Comparison of ENCODE assay signal across 13 mouse cellular contexts in the genomic region with DNA sequence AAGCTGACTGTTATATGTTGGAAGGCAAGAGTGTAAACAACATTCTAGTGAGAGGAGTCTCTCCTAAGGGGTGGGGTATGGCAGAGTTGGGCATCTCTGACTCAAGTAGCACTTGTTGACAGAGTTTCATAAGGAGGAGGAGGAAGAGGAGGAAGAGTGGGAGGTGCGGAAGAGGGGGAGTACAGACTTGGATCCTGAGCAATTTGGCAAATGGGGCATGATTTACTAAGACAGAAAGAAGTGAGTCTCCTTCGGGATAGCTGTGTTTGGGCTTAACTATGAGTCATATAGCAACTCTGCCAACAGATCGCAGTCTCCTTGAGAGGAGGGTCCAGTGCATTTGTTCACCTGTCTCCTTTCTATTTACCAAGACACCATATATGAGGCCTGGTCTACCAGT.
DNase-seq lines count a peak whose midpoint lies in the region.
"Had no signal": no experiment of that assay in that cellular context is flagged by ENCODE, and none has a peak within 500 bp of the region (broad histone marks: within the 10 kb centered on the region; RNA-seq: fewer than 3 reads in every experiment).

No protein-coding gene starts in this region.

- peak; percentile 7 to 49 for DNase-seq in frontal cortex, adult 2 months (ENCODE audit: extremely low spot score in 1 of 2, low spot score in 1 of 2)
- no peak for DNase-seq in frontal cortex, postnatal 14 days (ENCODE audit: low spot score in 2 of 2)
- peak; percentile 16 for DNase-seq in lung, postnatal 10 days
- DNase-seq in lung, postnatal 14 days, result no peak
- peak; percentile 27 to 30 for DNase-seq in right cerebral cortex, adult 2 months (ENCODE audit: low spot score in 2 of 2)
- no peak for DNase-seq in right cerebral cortex, postnatal 10 days (ENCODE audit: low spot score in 2 of 2)
- no peak for DNase-seq in heart, postnatal 36 days
- DNase-seq: adrenal gland, postnatal 14 days; B cell, adult 2 months; cerebellum, adult 18-20 months; cerebellum, adult 9-11 months; cerebellum, postnatal 36 days; gastrocnemius, postnatal 25 days had no signal

- intact Hi-C loops in heart, postnatal 36 days (cut with DNase I), result no loop called here

Comparison
In these comparisons a context has a peak if more than half of its experiments do, and no peak if none do; other contexts are left out.
1. DNase-seq: peak in frontal cortex, adult 2 months (2 of 2), lung, postnatal 10 days (single experiment) and right cerebral cortex, adult 2 months (2 of 2); none in frontal cortex, postnatal 14 days (0 of 2), lung, postnatal 14 days (single experiment), right cerebral cortex, postnatal 10 days (0 of 2) and heart, postnatal 36 days (0 of 2).